Mouse (Mus musculus) heart, adult 2 months (tissue): ENCODE data around the gene Ldhal6b. TPM values are rescaled to one million over a fixed set of nuclear protein-coding genes. Genes with fewer than 3 reads are reported as not detected.

Source experiments
- DNase-seq, 2 experiments: peaks; one replicate each; pipeline ENCODE4 v3.0.0; 2021
- H3K27ac ChIP-seq: fragments of 200-600 bp; 2 replicates; pipeline ENCODE4 v1.8.1; 2022
- H3K27me3 ChIP-seq: fragments of 200-500 bp; 2 replicates; pipeline ENCODE4 v1.6.1; 2012; ENCODE audit warnings: mild to moderate bottlenecking, low read length, inconsistent platforms, mixed read lengths; ENCODE audit not compliant: control insufficient read depth, insufficient read depth
- H3K36me3 ChIP-seq: fragments of 200-500 bp; 2 replicates; pipeline ENCODE4 v1.6.1; 2012; ENCODE audit warnings: low read length, inconsistent platforms; ENCODE audit not compliant: control insufficient read depth, insufficient read depth
- H3K4me1 ChIP-seq: fragments of 200-500 bp; 2 replicates; pipeline ENCODE4 v1.6.1; 2011; ENCODE audit warnings: low read length; ENCODE audit not compliant: control insufficient read depth, insufficient read depth
- H3K4me3 ChIP-seq: fragments of 200-600 bp; 2 replicates; pipeline ENCODE4 v1.8.1; 2022
- H3K79me2 ChIP-seq: fragments of 200-500 bp; replicated peaks from 2 replicates; pipeline ENCODE4 v1.6.1; 2012; ENCODE audit warnings: mild to moderate bottlenecking, inconsistent platforms, low read length, moderate library complexity, mixed read lengths; ENCODE audit not compliant: control insufficient read depth, insufficient read depth
- H3K9ac ChIP-seq: fragments of 200-500 bp; 2 replicates; pipeline ENCODE4 v1.6.1; 2012; ENCODE audit warnings: low read depth, mild to moderate bottlenecking, control low read depth, inconsistent platforms, low read length, mixed read lengths
- CTCF ChIP-seq: fragments of 200-600 bp; IDR thresholded peaks from 2 replicates; pipeline ENCODE4 v1.8.1; 2022; ENCODE audit warnings: antibody characterized with exemption, mild to moderate bottlenecking, moderate library complexity
- EP300 ChIP-seq: fragments of 200-500 bp; IDR thresholded peaks from 2 replicates; pipeline ENCODE4 v1.6.1; 2011; ENCODE audit warnings: low read depth, low read length, control low read depth; ENCODE audit not compliant: insufficient read depth
- POLR2A ChIP-seq: fragments of 200-500 bp; IDR thresholded peaks from 2 replicates; pipeline ENCODE4 v1.6.1; 2011; ENCODE audit warnings: mild to moderate bottlenecking, low read depth, low read length, control low read depth; ENCODE audit not compliant: insufficient read depth
- WGBS: fragments of 180-500 bp; shearing (Covaris S2); methylation state at CpG from one replicate; pipeline ENCODE4 v1.1.7; 2018; 5-methylcytosine and 5-hydroxymethylcytosine counted together
- intact Hi-C: fragments of 180-260 bp; cut with DNase I; formaldehyde crosslinking; loops from one replicate; pipeline ENCODE4 v1.15.1; 2025
- polyA plus RNA-seq: library from polyadenylated mRNA; depleted of rRNA; stranded (reverse); fragments of >200 nt; gene quantifications from 2 replicates; pipeline ENCODE4 v1.2.3, GENCODE M21; 2012
- total RNA-seq, 2 experiments: library from RNA; stranded (reverse); gene quantifications; 2 replicates each; pipeline ENCODE4 v1.2.3; 2021

Ldhal6b gene
- total and polyA plus RNA-seq, 3 experiments = 0.21 to 0.49 (median 0.36) TPM

GRCm38 (mm10) chr17:5414041-5414440, 4.5 kb downstream of the Ldhal6b start:
- Histone ChIP-seq H3K27me3 (no peaks in the 10 kb centered on the region), H3K79me2 (no peaks in the 10 kb centered on the region), H3K36me3 (no peaks in the 10 kb centered on the region), H3K27ac (no peak overlapping the region), H3K4me1 (no peaks in the 10 kb centered on the region), H3K9ac (no peak overlapping the region), H3K4me3 (no peak overlapping the region)
- intact Hi-C loops = no loop called here
- TF ChIP-seq POLR2A (no peak), EP300 (no peak), CTCF (no peak)
- WGBS = 79% methylated on average over 3 of the region's 3 CpGs
- DNase-seq = no peak

GRCm38 (mm10) chr17:5413350-5413749, 5.2 kb downstream of the Ldhal6b start:
- Histone ChIP-seq H3K36me3 (no peaks in the 10 kb centered on the region), H3K79me2 (no peaks in the 10 kb centered on the region), H3K27ac (no peak overlapping the region), H3K27me3 (no peaks in the 10 kb centered on the region), H3K9ac (no peak overlapping the region), H3K4me1 (no peaks in the 10 kb centered on the region), H3K4me3 (no peak overlapping the region)
- intact Hi-C loops = no loop called here
- TF ChIP-seq POLR2A (no peak), EP300 (no peak), CTCF (no peak)
- no peak for DNase-seq
- 95% methylated on average over 13 of the region's 13 CpGs for WGBS

- no peak for TF ChIP-seq EP300
- Histone ChIP-seq H3K27ac (no peak overlapping the region), H3K36me3 (no peaks in the 10 kb centered on the region), H3K79me2 (no peaks in the 10 kb centered on the region), H3K9ac (no peak overlapping the region), H3K4me1 (no peaks in the 10 kb centered on the region), H3K27me3 (no peaks in the 10 kb centered on the region), H3K4me3 (no peak overlapping the region)
- intact Hi-C loops = no loop called here
- DNase-seq = no peak
- 90% methylated on average over 7 of the region's 7 CpGs for WGBS
Observed at GRCm38 (mm10) chr17:5412740-5413139, 5.8 kb downstream of the Ldhal6b start.

GRCm38 (mm10) chr17:5412301-5412700, 6.3 kb downstream of the Ldhal6b start:
- no peak for TF ChIP-seq POLR2A
- no peak for TF ChIP-seq EP300
- no peak for TF ChIP-seq CTCF
- Histone ChIP-seq H3K4me3 (no peak overlapping the region), H3K9ac (no peak overlapping the region), H3K27ac (no peak overlapping the region), H3K36me3 (no peaks in the 10 kb centered on the region), H3K27me3 (no peaks in the 10 kb centered on the region), H3K79me2 (no peaks in the 10 kb centered on the region), H3K4me1 (no peaks in the 10 kb centered on the region)
- no peak for DNase-seq
- whole genome bisulfite sequencing = 94% methylated on average over 8 of the region's 8 CpGs
- intact Hi-C loops = no loop called here

GRCm38 (mm10) chr17:5411205-5411604, 7.4 kb downstream of the Ldhal6b start:
- DNase-seq = no peak
- WGBS = 82% methylated on average over 17 of the region's 17 CpGs
- H3K79me2 ChIP-seq = no peaks in the 10 kb centered on the region
- no peaks in the 10 kb centered on the region for H3K4me1 ChIP-seq
- H3K27ac ChIP-seq = no peak overlapping the region
- no peaks in the 10 kb centered on the region for H3K36me3 ChIP-seq
- no peaks in the 10 kb centered on the region for H3K27me3 ChIP-seq
- intact Hi-C loops = no loop called here
- no peak overlapping the region for H3K4me3 ChIP-seq
- TF ChIP-seq CTCF (no peak), POLR2A (no peak), EP300 (no peak)
- H3K9ac ChIP-seq = no peak overlapping the region

- intact Hi-C loops = no loop called here
- 60% methylated on average over 4 of the region's 4 CpGs for WGBS
- no peaks in the 10 kb centered on the region for H3K79me2 ChIP-seq
- no peak overlapping the region for H3K27ac ChIP-seq
- DNase-seq = no peak
- no peak for TF ChIP-seq EP300
- TF ChIP-seq CTCF = no peak
- no peak for TF ChIP-seq POLR2A
- H3K36me3 ChIP-seq = no peaks in the 10 kb centered on the region
- H3K27me3 ChIP-seq = no peaks in the 10 kb centered on the region
- no peak overlapping the region for H3K4me3 ChIP-seq
- H3K9ac ChIP-seq = no peak overlapping the region
- H3K4me1 ChIP-seq = no peaks in the 10 kb centered on the region
Observed at GRCm38 (mm10) chr17:5410336-5410735, 8.2 kb downstream of the Ldhal6b start.
